Mouse (Mus musculus) 416B (cell line): ENCODE data around the gene Oxld1.
"Not testable (repeated sequence)": the region's sequence is repeated elsewhere in the genome, so short reads cannot be mapped to it uniquely, and the experiment has no call there.

Source experiments
- DNase-seq: peaks from one replicate; pipeline ENCODE4 v3.0.0; 2011; ENCODE audit warnings: low read depth

Oxld1 gene

DNA sequence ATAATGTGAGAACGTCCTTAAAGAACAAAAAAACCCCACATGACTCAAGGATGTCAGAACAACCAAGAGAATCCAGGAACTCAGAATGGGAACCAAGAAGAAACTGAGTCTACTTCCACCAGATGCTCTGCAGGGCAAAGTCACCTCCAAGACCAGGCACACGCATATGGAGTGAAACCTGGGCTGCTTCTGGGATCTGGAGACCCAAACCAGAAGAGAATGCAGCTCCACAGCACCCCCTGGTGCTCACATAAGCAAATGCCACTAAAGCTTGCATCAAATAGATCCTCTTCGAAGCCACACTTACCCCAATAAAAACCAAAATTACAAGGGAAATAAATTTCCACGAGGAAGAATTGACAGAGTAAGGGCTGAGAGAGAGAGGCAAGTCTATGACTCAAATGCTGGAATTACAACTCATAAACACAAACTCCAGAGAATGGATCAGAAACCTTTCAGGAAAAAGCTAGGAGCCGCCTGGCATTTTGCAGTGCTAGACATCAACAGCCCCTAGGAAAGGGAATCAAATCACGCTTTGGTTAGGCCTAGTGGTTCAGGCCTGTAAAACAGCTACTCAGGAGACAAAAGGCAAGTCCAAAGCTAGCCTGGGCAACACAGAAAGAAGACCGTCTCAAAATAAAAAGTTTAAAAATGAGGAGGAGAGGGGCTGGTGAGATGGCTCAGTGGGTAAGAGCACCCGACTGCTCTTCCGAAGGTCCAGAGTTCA lies 34.1 kb downstream of the Oxld1 start:
- peak; percentile 75 for DNase-seq

DNA sequence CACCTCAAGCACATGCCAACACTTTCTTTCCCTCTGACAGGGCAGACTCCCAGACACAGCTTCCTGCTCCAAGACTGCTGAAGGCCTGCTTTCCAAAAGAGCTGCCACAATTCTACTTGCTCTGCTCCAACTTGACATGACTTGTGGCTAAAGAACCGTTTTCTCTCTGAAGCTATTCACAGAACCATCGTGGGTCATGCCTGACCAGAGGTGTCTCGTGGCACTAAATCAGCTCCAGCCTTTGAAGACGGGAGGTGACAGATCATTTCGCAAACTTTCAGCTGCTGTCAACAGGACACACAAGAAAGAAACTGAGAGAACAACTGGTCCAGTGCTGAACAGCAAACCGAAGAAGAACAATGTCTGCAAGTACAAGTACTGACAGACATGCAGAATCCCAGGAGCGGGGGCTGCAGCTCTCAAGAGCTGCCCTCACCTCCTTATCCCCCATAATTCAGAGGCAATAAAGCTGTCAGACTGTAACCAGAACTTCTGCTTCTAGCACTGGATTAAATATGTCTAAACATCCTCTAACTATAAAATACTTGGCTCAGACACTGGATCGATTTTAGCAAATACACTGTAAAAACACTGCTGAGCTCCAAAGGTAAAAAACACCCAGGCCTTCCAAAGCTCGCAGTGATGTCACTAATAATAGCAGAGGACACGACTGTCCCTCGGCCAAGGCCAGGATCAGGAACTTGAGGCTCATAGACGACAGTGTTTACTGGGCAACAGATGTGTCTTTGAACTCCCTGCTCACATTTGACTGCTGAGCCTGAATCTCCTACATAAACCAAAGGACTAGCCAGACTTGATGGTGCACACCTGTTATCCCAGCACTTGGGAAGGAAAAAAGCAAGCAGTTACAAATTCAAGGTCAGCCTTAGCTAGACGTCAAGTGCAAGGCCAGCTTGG lies 35.0 kb downstream of the Oxld1 start:
- no peak for DNase-seq

DNA sequence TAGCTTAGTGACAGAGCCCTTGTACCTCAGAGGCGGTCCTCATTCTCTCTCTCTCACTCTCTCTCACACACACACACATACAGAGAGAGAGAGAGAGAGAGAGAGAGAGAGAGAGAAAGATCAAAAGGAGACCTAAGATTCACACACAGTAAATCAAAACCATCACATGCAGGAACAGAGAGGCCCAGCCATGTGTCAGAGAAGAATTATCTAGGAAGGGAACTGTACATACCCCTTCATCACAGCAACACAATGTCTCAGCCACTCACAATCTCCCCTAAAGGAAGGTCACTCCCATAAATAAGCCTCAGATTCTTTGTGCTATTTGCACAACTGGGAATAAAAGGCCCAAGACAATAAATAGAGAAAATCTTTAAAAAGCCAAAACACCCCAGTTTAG lies 39.3 kb downstream of the Oxld1 start:
- no peak for DNase-seq

DNA sequence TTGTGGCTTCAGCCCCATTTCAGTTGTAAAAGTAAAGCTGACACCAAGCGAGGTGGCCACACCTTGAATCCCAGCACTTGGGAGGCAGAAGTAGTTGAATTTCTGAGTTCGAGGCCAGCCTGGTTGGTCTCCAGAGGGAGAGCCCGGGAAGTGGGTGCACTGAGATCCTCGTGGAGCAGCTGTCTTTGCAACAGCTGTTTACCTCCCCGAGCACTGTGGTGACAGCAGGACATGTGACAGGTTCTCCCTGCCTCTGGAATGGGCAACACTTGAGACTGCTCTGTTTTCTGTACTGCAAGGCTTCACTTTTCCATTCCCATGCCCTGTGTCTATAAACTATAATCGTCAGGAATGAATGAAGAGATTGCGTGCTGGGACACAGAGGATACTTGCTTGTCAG lies 40.0 kb downstream of the Oxld1 start:
- no peak for DNase-seq

DNA sequence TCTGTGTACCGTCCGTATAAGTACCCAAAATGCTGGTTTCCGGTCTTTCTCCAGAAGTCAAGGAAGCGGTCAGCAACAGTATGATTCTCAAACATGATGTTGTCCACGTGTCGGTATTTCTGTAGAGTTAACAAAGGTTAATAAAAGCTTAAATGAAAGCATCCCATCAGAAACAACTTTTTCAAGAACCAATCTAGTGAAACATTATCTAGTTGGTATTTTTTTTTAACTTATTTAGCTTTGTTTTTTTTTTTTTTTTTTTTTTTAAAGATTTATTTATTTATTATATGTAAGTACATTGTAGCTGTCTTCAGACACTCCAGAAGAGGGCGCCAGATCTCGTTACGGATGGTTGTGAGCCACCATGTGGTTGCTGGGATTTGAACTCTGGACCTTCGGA lies 44.2 kb downstream of the Oxld1 start:
- DNase-seq, result not testable (repeated sequence)
